Mouse (Mus musculus) frontal cortex, adult 2 months (tissue): ENCODE measurements at regions not wholly inside any gene's neighbourhood (a gene's known extent, or its start where the extent isn't known, plus 50 kb on each side); places are given as distances from the start of the nearest gene placed in this dataset.

Experiments used
- DNase-seq, 2 experiments: peaks; one replicate each; pipeline ENCODE4 v3.0.0; 2022; ENCODE audit warnings: low spot score in 1 of 2; ENCODE audit errors: extremely low spot score in 1 of 2

- peak in 1 of 2 experiments; percentile 14 for DNase-seq
Observed at GRCm38 (mm10) chr3:151670628-151671027, 79.1 kb downstream of the Ifi44 start.

DNA sequence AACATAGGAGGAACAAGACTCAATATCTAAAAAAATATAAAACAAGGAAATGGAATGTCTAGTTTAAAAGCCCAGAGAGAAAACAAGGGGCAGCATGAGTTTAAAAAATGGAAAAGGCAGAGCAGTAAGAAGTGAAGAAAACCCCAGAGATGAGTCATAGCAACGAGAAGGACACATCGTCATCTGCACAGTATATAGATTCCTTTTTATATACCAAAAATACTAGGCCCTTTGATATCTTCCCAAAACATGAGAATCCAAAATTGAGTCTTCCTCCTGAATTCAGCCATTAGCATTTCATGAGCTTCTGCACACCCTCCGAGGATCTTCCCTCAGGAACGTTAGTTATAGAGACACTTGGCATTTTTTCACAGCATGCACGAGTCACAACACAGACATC lies 96.5 kb downstream of the Ifi44 start:
- peak in 1 of 2 experiments; percentile 27 for DNase-seq

DNA sequence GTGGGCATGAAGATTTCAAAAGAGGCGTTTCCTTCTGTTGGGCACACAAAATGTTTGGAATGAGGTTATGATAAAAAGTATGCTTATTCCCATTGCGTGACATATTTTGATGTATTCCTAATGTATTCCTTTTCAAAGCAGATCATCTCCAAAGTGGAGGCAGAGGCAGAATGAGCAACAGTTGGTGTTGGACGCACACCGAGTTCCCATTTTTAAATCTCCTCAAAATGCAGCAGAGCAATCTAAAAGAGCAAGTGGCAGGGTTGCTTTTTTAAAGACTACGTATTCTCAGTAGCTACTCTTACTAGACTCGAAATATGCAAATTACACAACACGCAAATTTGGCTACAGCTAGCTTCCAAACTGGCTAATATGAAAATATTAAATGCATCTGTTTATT lies 98.2 kb downstream of the Ifi44 start:
- peak; percentile 40 to 58 for DNase-seq

DNA sequence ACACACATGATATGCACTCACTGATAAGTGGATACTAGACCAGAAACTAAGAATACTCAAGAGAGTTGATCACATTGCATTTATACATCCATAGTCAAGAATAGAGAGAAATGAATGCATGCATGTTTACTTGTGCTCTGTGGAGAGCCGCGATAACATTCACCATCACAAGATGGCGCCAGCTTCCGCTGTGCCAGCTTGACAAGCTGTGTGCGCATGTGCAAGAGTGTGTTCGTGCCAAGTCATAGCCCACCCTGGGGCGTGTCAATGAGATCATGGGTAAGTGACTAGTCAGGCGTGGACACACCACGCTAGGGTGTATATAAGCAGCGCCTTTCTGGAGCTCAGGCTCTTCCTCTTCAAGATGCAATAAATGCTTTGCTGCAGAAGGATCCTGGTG lies 102.1 kb downstream of the Ifi44 start:
- no peak for DNase-seq

GRCm38 (mm10) chr3:151639431-151640111 lies 110.2 kb downstream of the Ifi44 start:
- no peak for DNase-seq

GRCm38 (mm10) chr3:151638326-151638725 lies 111.4 kb downstream of the Ifi44 start:
- DNase-seq = no peak

DNA sequence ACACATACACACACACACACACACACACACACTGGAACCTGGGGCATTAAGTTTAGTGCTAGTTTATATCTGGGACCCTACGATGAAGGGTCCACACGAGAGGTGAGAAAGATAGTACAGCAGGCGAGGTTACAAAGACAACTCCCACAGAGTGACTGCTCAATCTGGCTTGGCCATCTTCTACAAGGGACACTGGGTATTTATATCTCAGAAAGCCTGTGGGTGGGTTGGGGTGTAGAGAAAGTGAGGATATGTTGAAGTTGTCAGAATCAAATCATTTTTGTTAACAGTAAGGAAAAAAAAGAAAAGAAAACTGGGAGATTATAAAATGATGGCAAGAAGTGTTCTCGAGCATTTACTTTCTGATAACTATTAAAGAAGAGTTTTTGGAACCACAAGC lies 138.8 kb downstream of the Ifi44 start:
- peak in 1 of 2 experiments; percentile 23 for DNase-seq

DNA sequence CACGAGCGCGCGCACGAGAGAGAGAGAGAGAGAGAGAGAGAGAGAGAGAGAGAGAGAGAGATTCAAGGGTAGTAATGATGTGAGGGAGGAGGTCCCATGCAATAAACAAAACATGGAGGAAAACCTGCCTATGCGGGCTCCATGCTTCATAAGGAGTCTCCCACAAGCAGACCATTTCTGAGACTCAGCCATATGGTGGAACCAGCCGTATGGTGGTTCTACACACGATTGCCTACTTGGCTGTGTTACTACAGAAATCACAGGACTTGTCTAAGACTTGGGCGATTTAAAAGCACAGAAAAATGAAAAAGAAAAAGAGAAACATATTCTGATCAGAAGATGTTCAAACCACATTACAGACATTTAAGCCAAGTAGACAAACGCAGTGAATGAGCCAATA lies 142.1 kb downstream of the Ifi44 start:
- peak; percentile 9 to 22 for DNase-seq

GRCm38 (mm10) chr3:151603371-151603770 lies 146.4 kb downstream of the Ifi44 start:
- DNase-seq = no peak
